Mouse (Mus musculus) stomach, postnatal 0 days (tissue): Measurements from ENCODE around the gene Myo3b. TPM values are rescaled to one million over a fixed set of nuclear protein-coding genes. Genes with fewer than 3 reads are reported as not detected.

ENCODE experiments used
- ATAC-seq: fragments of 200-750 bp; cut with Nextera tagmentation; 2 replicates; pipeline ENCODE4 v1.8.0; 2017; ENCODE audit not compliant: low FRiP score, low TSS enrichment
- DNase-seq: peaks from one replicate; pipeline ENCODE4 v3.0.0-alpha.2; 2016; ENCODE audit warnings: low spot score
- H3K27ac ChIP-seq: fragments of 300-500 bp; sonication (generic); replicated peaks from 2 replicates; pipeline ENCODE4 v1.5.1; 2014; ENCODE audit warnings: mild to moderate bottlenecking, control low read depth
- H3K27me3 ChIP-seq: fragments of 300-500 bp; sonication (generic); 2 replicates; pipeline ENCODE4 v1.6.1; 2014; ENCODE audit warnings: low read length; ENCODE audit not compliant: control insufficient read depth, insufficient read depth
- H3K36me3 ChIP-seq: fragments of 300-500 bp; sonication (generic); 2 replicates; pipeline ENCODE4 v1.6.1; 2014; ENCODE audit warnings: low read length, mixed read lengths; ENCODE audit not compliant: control insufficient read depth, insufficient read depth
- H3K4me1 ChIP-seq: fragments of 300-500 bp; sonication (generic); replicated peaks from 2 replicates; pipeline ENCODE4 v1.6.1; 2014; ENCODE audit warnings: antibody characterized with exemption; ENCODE audit not compliant: control insufficient read depth, insufficient read depth
- H3K4me2 ChIP-seq: fragments of 300-500 bp; sonication (generic); replicated peaks from 2 replicates; pipeline ENCODE4 v1.6.1; 2014; ENCODE audit warnings: low read depth, mild to moderate bottlenecking, control low read depth, moderate library complexity
- H3K4me3 ChIP-seq: fragments of 300-500 bp; sonication (generic); 2 replicates; pipeline ENCODE4 v1.5.1; 2014; ENCODE audit warnings: low read depth, low read length, control low read depth
- H3K9ac ChIP-seq: fragments of 300-500 bp; sonication (generic); 2 replicates; pipeline ENCODE4 v1.6.1; 2014; ENCODE audit warnings: mild to moderate bottlenecking, low read length, control low read depth, mixed read lengths
- H3K9me3 ChIP-seq: fragments of 300-500 bp; sonication (generic); 2 replicates; pipeline ENCODE4 v1.6.1; 2016; ENCODE audit warnings: low read length; ENCODE audit not compliant: control insufficient read depth
- CTCF ChIP-seq: IDR thresholded peaks from 2 replicates; pipeline ENCODE4 v1.5.1; 2016; ENCODE audit warnings: antibody characterized with exemption, low read depth, mild to moderate bottlenecking, moderate library complexity
- EP300 ChIP-seq: optimal IDR thresholded peaks from 2 replicates; pipeline ENCODE3; 2016; ENCODE audit warnings: antibody characterized with exemption
- WGBS: fragments of 180-500 bp; shearing (Covaris S2); extraction: QIAGEN DNeasy Blood & Tissue Kit; methylation state at CpG from one replicate; pipeline ENCODE4 v1.1.7; 2014; 5-methylcytosine and 5-hydroxymethylcytosine counted together
- polyA plus RNA-seq: library from polyadenylated mRNA; unstranded; fragments of >200 nt; fragmentation: Nextera tagmentation; extraction: Ambion mirVana; gene quantifications from 2 replicates; pipeline ENCODE4 v1.2.1, GENCODE M21; 2015

Myo3b gene
- polyA plus RNA-seq, 1 experiment from 2014 or later = 0.21 TPM

GRCm38 (mm10) chr2:70259357-70260000, 220.6 kb downstream of the Myo3b start:
- WGBS = 13% methylated on average over 8 of the region's 8 CpGs
- no peak overlapping the region for H3K4me2 ChIP-seq
- no peaks in the 10 kb centered on the region for H3K27me3 ChIP-seq
- no peak overlapping the region for H3K4me3 ChIP-seq
- no peaks in the 10 kb centered on the region for H3K9me3 ChIP-seq
- no peak overlapping the region for H3K27ac ChIP-seq
- TF ChIP-seq EP300 = no peak
- TF ChIP-seq CTCF = peak; percentile 73
- ATAC-seq (no peak), DNase-seq (no peak)
- no peaks in the 10 kb centered on the region for H3K36me3 ChIP-seq
- no peak overlapping the region for H3K9ac ChIP-seq
- no peaks in the 10 kb centered on the region for H3K4me1 ChIP-seq

GRCm38 (mm10) chr2:70260646-70261195, 221.8 kb downstream of the Myo3b start:
- H3K27ac ChIP-seq = no peak overlapping the region

GRCm38 (mm10) chr2:70261703-70262564, 223.0 kb downstream of the Myo3b start:
- no peak for DNase-seq

More at GRCm38 (mm10) chr2:70260646-70261195, 221.8 kb downstream of the Myo3b start:
- DNase-seq = no peak
- no peak overlapping the region for H3K4me2 ChIP-seq
- no peaks in the 10 kb centered on the region for H3K27me3 ChIP-seq
- H3K9ac ChIP-seq = no peak overlapping the region
- H3K4me1 ChIP-seq = no peaks in the 10 kb centered on the region
- 44% methylated on average over 2 of the region's 2 CpGs for WGBS
- H3K4me3 ChIP-seq = no peak overlapping the region
- no peaks in the 10 kb centered on the region for H3K36me3 ChIP-seq
- TF ChIP-seq EP300 (no peak), CTCF (no peak)
- no peak for ATAC-seq
- H3K9me3 ChIP-seq = no peaks in the 10 kb centered on the region

GRCm38 (mm10) chr2:70262565-70263082, 223.7 kb downstream of the Myo3b start:
- TF ChIP-seq EP300 (no peak), CTCF (no peak)
- DNase-seq (no peak), ATAC-seq (no peak)
- no peaks in the 10 kb centered on the region for H3K27me3 ChIP-seq
- H3K27ac ChIP-seq = no peak overlapping the region
- no peak overlapping the region for H3K4me3 ChIP-seq
- H3K36me3 ChIP-seq = no peaks in the 10 kb centered on the region
- H3K9me3 ChIP-seq = no peaks in the 10 kb centered on the region
- WGBS = 30% methylated on average over 9 of the region's 9 CpGs
- H3K4me2 ChIP-seq = no peak overlapping the region
- no peak overlapping the region for H3K9ac ChIP-seq
- H3K4me1 ChIP-seq = no peaks in the 10 kb centered on the region

More at GRCm38 (mm10) chr2:70261703-70262564, 223.0 kb downstream of the Myo3b start:
- Histone ChIP-seq H3K27me3 (no peaks in the 10 kb centered on the region), H3K4me2 (no peak overlapping the region), H3K4me3 (no peak overlapping the region), H3K27ac (no peak overlapping the region), H3K9me3 (no peaks in the 10 kb centered on the region), H3K9ac (no peak overlapping the region), H3K36me3 (no peaks in the 10 kb centered on the region), H3K4me1 (no peaks in the 10 kb centered on the region)
- ATAC-seq = no peak
- no peak for TF ChIP-seq EP300
- TF ChIP-seq CTCF = no peak
- whole genome bisulfite sequencing = 69% methylated on average over 8 of the region's 8 CpGs

- Histone ChIP-seq H3K36me3 (no peaks in the 10 kb centered on the region), H3K4me2 (no peak overlapping the region), H3K9me3 (no peaks in the 10 kb centered on the region), H3K27ac (no peak overlapping the region), H3K4me3 (no peak overlapping the region), H3K27me3 (no peaks in the 10 kb centered on the region), H3K9ac (no peak overlapping the region), H3K4me1 (no peaks in the 10 kb centered on the region)
- 23% methylated on average over 13 of the region's 13 CpGs for WGBS
- TF ChIP-seq CTCF = peak; percentile 68
- no peak for TF ChIP-seq EP300
- DNase-seq = peak; percentile 55
- no peak for ATAC-seq
Measured at GRCm38 (mm10) chr2:70278425-70279277, 239.7 kb downstream of the Myo3b start.
